Mouse (Mus musculus): ENCODE results near the gene Cactin.

The Cactin gene

GRCm38 (mm10) chr10:81318589-81319329 lies 2.1 kb upstream of the Cactin start:
- in situ Hi-C loops (cut with MboI): no loop called here

GRCm38 (mm10) chr10:81319330-81319699 lies 1.6 kb upstream of the Cactin start:
- in situ Hi-C loops (cut with MboI): no loop called here

- in situ Hi-C loops (cut with MboI): no loop called here
These were observed 958 bp upstream of the Cactin start for GRCm38 (mm10) chr10:81319741-81320549.

- in situ Hi-C loops (cut with MboI): no loop called here
These were observed 533 bp downstream of the Cactin start for GRCm38 (mm10) chr10:81321436-81321835.

GRCm38 (mm10) chr10:81322444-81322843 lies 1.5 kb downstream of the Cactin start:
- in situ Hi-C loops (cut with MboI): no loop called here

- in situ Hi-C loops (cut with MboI): no loop called here
These were observed 2.4 kb downstream of the Cactin start for GRCm38 (mm10) chr10:81323141-81323775.

- in situ Hi-C loops (cut with MboI): no loop called here
These were observed 3.1 kb downstream of the Cactin start for GRCm38 (mm10) chr10:81323791-81324530.

- in situ Hi-C loops (cut with MboI): no loop called here
These were observed 4.3 kb downstream of the Cactin start for GRCm38 (mm10) chr10:81325176-81325575.

GRCm38 (mm10) chr10:81325781-81326180 lies 4.9 kb downstream of the Cactin start:
- in situ Hi-C loops (cut with MboI): no loop called here

- in situ Hi-C loops (cut with MboI): no loop called here
These were observed 6.0 kb downstream of the Cactin start for GRCm38 (mm10) chr10:81326858-81327257.

- in situ Hi-C loops (cut with MboI): no loop called here
These were observed 7.1 kb downstream of the Cactin start for GRCm38 (mm10) chr10:81327959-81328358.

GRCm38 (mm10) chr10:81328386-81328785 lies 7.5 kb downstream of the Cactin start, which contains the start of gene Tbxa2r:
TSS of gene Tbxa2r (plus strand) at chr10:81328731.
- in situ Hi-C loops (cut with MboI): no loop called here

- in situ Hi-C loops (cut with MboI): no loop called here
These were observed 8.5 kb downstream of the Cactin start for GRCm38 (mm10) chr10:81329194-81329975.

GRCm38 (mm10) chr10:81330007-81330406 lies 9.1 kb downstream of the Cactin start:
- in situ Hi-C loops (cut with MboI): no loop called here

GRCm38 (mm10) chr10:81332277-81332676 lies 11.4 kb downstream of the Cactin start:
- in situ Hi-C loops (cut with MboI): no loop called here

- in situ Hi-C loops (cut with MboI): no loop called here
These were observed 13.4 kb downstream of the Cactin start for GRCm38 (mm10) chr10:81334324-81334723.

- in situ Hi-C loops (cut with MboI): no loop called here
These were observed 14.8 kb downstream of the Cactin start for GRCm38 (mm10) chr10:81335393-81336340.

GRCm38 (mm10) chr10:81336558-81336957 lies 15.7 kb downstream of the Cactin start:
- in situ Hi-C loops (cut with MboI): no loop called here

GRCm38 (mm10) chr10:81340551-81341332 lies 19.8 kb downstream of the Cactin start:
- in situ Hi-C loops (cut with MboI): loop anchor here (10.0 kb wide), 1 partner anchor 46 kb away; the partner anchor contains the start of genes Pip5k1c and Tjp3
